ENCODE assay signal across 18 mouse cellular contexts in genomic region chr11:50275077-50275476, GRCm38 (mm10). TPM values are rescaled to one million over a fixed set of nuclear protein-coding genes. Genes with fewer than 3 reads are reported as not detected.
DNase-seq lines count a peak whose midpoint lies in the region; ATAC-seq lines count a peak whose summit lies in the region.
"Had no signal": no experiment of that assay in that cellular context is flagged by ENCODE, and none has a peak within 500 bp of the region (broad histone marks: within the 10 kb centered on the region; RNA-seq: fewer than 3 reads in every experiment).

No protein-coding gene starts in this region.

- H3K27me3 ChIP-seq in heart, embryonic 14.5 days (ENCODE audit: control insufficient read depth, insufficient read depth, low read length), result no peaks in the 10 kb centered on the region
- H3K27me3 ChIP-seq: embryonic facial prominence, embryonic 15.5 days; forebrain, embryonic 13.5 days; hindbrain, embryonic 12.5 days; intestine, embryonic 15.5 days; lung, embryonic 15.5 days; midbrain, embryonic 12.5 days had no signal

- H3K4me3 ChIP-seq in heart, embryonic 14.5 days (ENCODE audit: control insufficient read depth in 1 of 2, insufficient read depth in 1 of 2, low read depth in 1 of 2, low read length in 2 of 2), result no peak overlapping the region
- H3K4me3 ChIP-seq: embryonic facial prominence, embryonic 15.5 days; forebrain, embryonic 13.5 days; hindbrain, embryonic 12.5 days; intestine, embryonic 15.5 days; lung, embryonic 15.5 days; midbrain, embryonic 12.5 days had no signal

- no peak for DNase-seq in heart, postnatal 36 days
- peak; percentile 9 for DNase-seq in urinary bladder, adult 2 months (ENCODE audit: low spot score)
- no peak for DNase-seq in urinary bladder, adult 18-20 months (ENCODE audit: low spot score in 2 of 2)
- no peak for DNase-seq in T-cell, adult 2 months (ENCODE audit: low spot score)
- DNase-seq in adrenal gland, postnatal 14 days, result no peak
- DNase-seq: cerebellum, adult 11-12 months; kidney, postnatal 10 days; left cerebral cortex, postnatal 4 days; right cerebral cortex, postnatal 4 days; thymus, postnatal 36 days had no signal

- no peak for ATAC-seq in heart, embryonic 14.5 days (ENCODE audit: insufficient number of reproducible peaks, insufficient read depth, low FRiP score, low read depth)
- ATAC-seq in megakaryocyte progenitor cell, adult 5-6 weeks (replicated peaks; ENCODE audit: poor library complexity), result 0 out of 2 replicates have a peak, but pooled peaks have one; percentile 9
- ATAC-seq: forebrain, embryonic 13.5 days had no signal

- peak overlapping the region; percentile 80 to 83 for H3K27ac ChIP-seq in heart, embryonic 14.5 days (replicated peaks in 1 of 2; ENCODE audit: control insufficient read depth in 1 of 2, insufficient read depth in 1 of 2, low read depth in 2 of 2, low read length in 2 of 2)
- H3K27ac ChIP-seq: forebrain, embryonic 13.5 days; hindbrain, embryonic 12.5 days; intestine, embryonic 15.5 days; lung, embryonic 15.5 days; midbrain, embryonic 12.5 days had no signal

- no peaks in the 10 kb centered on the region for H3K9me3 ChIP-seq in heart, embryonic 14.5 days (ENCODE audit: control insufficient read depth, low read length)
- H3K9me3 ChIP-seq: embryonic facial prominence, embryonic 15.5 days; forebrain, embryonic 13.5 days; hindbrain, embryonic 12.5 days; intestine, embryonic 15.5 days; lung, embryonic 15.5 days; midbrain, embryonic 12.5 days had no signal

- peaks cover 20 to 55% of the 10 kb centered on the region in 2 experiments for H3K4me1 ChIP-seq in heart, embryonic 14.5 days (ENCODE audit: control insufficient read depth in 2 of 2, insufficient read depth in 2 of 2, low read length in 2 of 2)
- H3K4me1 ChIP-seq: hindbrain, embryonic 12.5 days; midbrain, embryonic 12.5 days had no signal

- H3K4me2 ChIP-seq in heart, embryonic 14.5 days (ENCODE audit: low read length), result peak overlapping the region; percentile 53
- H3K4me2 ChIP-seq: embryonic facial prominence, embryonic 15.5 days; forebrain, embryonic 13.5 days; hindbrain, embryonic 12.5 days; intestine, embryonic 15.5 days; lung, embryonic 15.5 days; midbrain, embryonic 12.5 days had no signal

- H3K9ac ChIP-seq in heart, embryonic 14.5 days (ENCODE audit: low read length), result 0 out of 2 replicates have a peak overlapping the region, but pooled peaks have one; percentile 22
- H3K9ac ChIP-seq: embryonic facial prominence, embryonic 15.5 days; forebrain, embryonic 13.5 days; hindbrain, embryonic 12.5 days; intestine, embryonic 15.5 days; lung, embryonic 15.5 days; midbrain, embryonic 12.5 days had no signal

- intact Hi-C loops in heart, postnatal 36 days (cut with DNase I), result no loop called here

- 35% methylated on average over 2 of the region's 2 CpGs for WGBS in heart, embryonic 14.5 days

- peaks cover 9% of the 10 kb centered on the region; the same call in 1 of the 2 replicates for H3K36me3 ChIP-seq in heart, embryonic 14.5 days (ENCODE audit: control insufficient read depth, insufficient read depth, low read length)
- H3K36me3 ChIP-seq: hindbrain, embryonic 12.5 days; intestine, embryonic 15.5 days; lung, embryonic 15.5 days had no signal

RNA-seq across cellular contexts. Expression of gene Maml1, which starts 17.0 kb away (rescaled TPM):
- polyA plus RNA-seq in heart, embryonic 14.5 days (2014; fragmentation: Nextera tagmentation; extraction: Ambion mirVana), result 5.2 and 5.6 TPM in 2 replicates
- total RNA-seq in heart, postnatal 36 days (2021), result 10 to 100 TPM; 11.5 to 11.8 TPM
- 12.2 and 15.2 TPM in 2 replicates for polyA plus RNA-seq in urinary bladder, adult 2 months (2012; rRNA removed)
- 14.2 and 15.9 TPM in 2 replicates for total RNA-seq in megakaryocyte progenitor cell, adult 5-6 weeks (2015)
- total RNA-seq in megakaryocyte progenitor cell, adult 5-6 weeks (2017), result 4.1 and 4.2 TPM in 2 replicates
- total RNA-seq in adrenal gland, postnatal 14 days (2021), result 24.0 and 25.1 TPM in 2 replicates

RNA-seq across cellular contexts. Expression of gene Ltc4s, which starts 36.7 kb away (rescaled TPM):
- 1.8 and 1.9 TPM in 2 replicates for polyA plus RNA-seq in heart, embryonic 14.5 days (2014; fragmentation: Nextera tagmentation; extraction: Ambion mirVana)
- 1 to 10 TPM; 5.5 to 8.6 TPM for total RNA-seq in heart, postnatal 36 days (2021)
- polyA plus RNA-seq in urinary bladder, adult 2 months (2012; rRNA removed), result 16.8 and 36.1 TPM in 2 replicates
- total RNA-seq in megakaryocyte progenitor cell, adult 5-6 weeks (2015), result 0.74 and 1.1 TPM in 2 replicates
- total RNA-seq in megakaryocyte progenitor cell, adult 5-6 weeks (2017), result 1.4 TPM in 1 of 2 replicates, not detected in the other
- 10.4 and 11.3 TPM in 2 replicates for total RNA-seq in adrenal gland, postnatal 14 days (2021)

RNA-seq across cellular contexts. Expression of gene Canx, which starts 50.4 kb away (rescaled TPM):
- 197 and 211 TPM in 2 replicates for polyA plus RNA-seq in heart, embryonic 14.5 days (2014; fragmentation: Nextera tagmentation; extraction: Ambion mirVana)
- total RNA-seq in heart, postnatal 36 days (2021), result 100 to 1,000 TPM; 301 to 316 TPM
- 177 and 247 TPM in 2 replicates for polyA plus RNA-seq in urinary bladder, adult 2 months (2012; rRNA removed)
- total RNA-seq in megakaryocyte progenitor cell, adult 5-6 weeks (2015), result 500 and 518 TPM in 2 replicates
- total RNA-seq in megakaryocyte progenitor cell, adult 5-6 weeks (2017), result 1,173 and 1,480 TPM in 2 replicates
- 347 and 361 TPM in 2 replicates for total RNA-seq in adrenal gland, postnatal 14 days (2021)
